ENCODE assay signal across 8 mouse cellular contexts in the genomic region with DNA sequence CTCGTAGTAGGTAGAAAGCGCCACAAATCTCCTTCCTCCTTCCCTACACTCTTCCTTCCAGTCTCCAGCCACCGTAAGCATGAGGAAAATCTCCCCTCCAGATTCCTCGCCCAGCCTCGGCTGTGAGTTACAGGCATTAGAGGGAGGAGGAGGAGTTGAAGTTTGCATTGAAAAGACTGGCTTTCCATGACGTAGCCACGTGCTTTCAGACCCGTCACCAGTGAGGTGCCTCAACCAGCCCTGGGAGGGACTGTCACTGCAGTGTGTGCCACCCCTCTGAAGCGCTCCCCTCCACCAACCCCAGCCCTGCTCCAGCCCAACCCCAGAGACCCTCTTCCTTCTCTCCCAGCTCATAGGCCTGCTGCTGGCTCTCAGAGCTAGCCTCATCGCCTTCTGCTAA. TPM values are rescaled to one million over a fixed set of nuclear protein-coding genes. Genes with fewer than 3 reads are reported as not detected.
DNase-seq lines count a peak whose midpoint lies in the region; ATAC-seq lines count a peak whose summit lies in the region.

No protein-coding gene starts in this region.

- no peaks in the 10 kb centered on the region for H3K9me3 ChIP-seq in kidney, embryonic 16.5 days (ENCODE audit: low read length)
- no peaks in the 10 kb centered on the region for H3K9me3 ChIP-seq in embryonic facial prominence, embryonic 13.5 days
- H3K9me3 ChIP-seq in hindbrain, embryonic 12.5 days (replicated peaks), result no peaks in the 10 kb centered on the region
- no peaks in the 10 kb centered on the region for H3K9me3 ChIP-seq in limb, embryonic 10.5 days (replicated peaks)

- peak overlapping the region; percentile 37 for H3K4me3 ChIP-seq in kidney, embryonic 16.5 days (ENCODE audit: low read length)
- H3K4me3 ChIP-seq in embryonic facial prominence, embryonic 13.5 days, result peak overlapping the region; percentile 40
- peak overlapping the region; percentile 47 for H3K4me3 ChIP-seq in hindbrain, embryonic 12.5 days
- H3K4me3 ChIP-seq in limb, embryonic 10.5 days, result peak overlapping the region; percentile 52

- H3K27ac ChIP-seq in kidney, embryonic 16.5 days (ENCODE audit: low read length), result no peak overlapping the region
- no peak overlapping the region for H3K27ac ChIP-seq in embryonic facial prominence, embryonic 13.5 days
- H3K27ac ChIP-seq in hindbrain, embryonic 12.5 days, result no peak overlapping the region
- H3K27ac ChIP-seq in limb, embryonic 10.5 days, result no peak overlapping the region

- peak overlapping the region; percentile 55 for H3K4me2 ChIP-seq in kidney, embryonic 16.5 days (replicated peaks; ENCODE audit: low read depth, low read length)
- peak overlapping the region; percentile 73 for H3K4me2 ChIP-seq in embryonic facial prominence, embryonic 13.5 days
- peak overlapping the region; percentile 92 for H3K4me2 ChIP-seq in hindbrain, embryonic 12.5 days (replicated peaks)

- H3K4me1 ChIP-seq in kidney, embryonic 16.5 days (ENCODE audit: insufficient read depth, low read length), result peaks cover 13% of the 10 kb centered on the region; the same call in 1 of the 2 replicates
- H3K4me1 ChIP-seq in embryonic facial prominence, embryonic 13.5 days, result peaks cover 22% of the 10 kb centered on the region; the same call in 1 of the 2 replicates
- peaks cover 14% of the 10 kb centered on the region for H3K4me1 ChIP-seq in hindbrain, embryonic 12.5 days
- peaks cover 21% of the 10 kb centered on the region for H3K4me1 ChIP-seq in limb, embryonic 10.5 days

- H3K36me3 ChIP-seq in kidney, embryonic 16.5 days (ENCODE audit: insufficient read depth, low read length), result no peaks in the 10 kb centered on the region
- H3K36me3 ChIP-seq in embryonic facial prominence, embryonic 13.5 days, result no peaks in the 10 kb centered on the region
- H3K36me3 ChIP-seq in hindbrain, embryonic 12.5 days, result no peaks in the 10 kb centered on the region
- no peaks in the 10 kb centered on the region for H3K36me3 ChIP-seq in limb, embryonic 10.5 days

- 4% methylated on average over 10 of the region's 10 CpGs for WGBS in kidney, embryonic 16.5 days
- 3% methylated on average over 10 of the region's 10 CpGs for WGBS in embryonic facial prominence, embryonic 13.5 days
- 2% methylated on average over 10 of the region's 10 CpGs for WGBS in hindbrain, embryonic 12.5 days
- 3% methylated on average over 10 of the region's 10 CpGs for WGBS in limb, embryonic 10.5 days

- ATAC-seq in kidney, embryonic 16.5 days (ENCODE audit: low FRiP score, low TSS enrichment), result peak; percentile 77; the same call in 1 of the 2 replicates
- ATAC-seq in embryonic facial prominence, embryonic 13.5 days (ENCODE audit: insufficient number of reproducible peaks, insufficient read depth, low FRiP score, low TSS enrichment, low read depth), result peak; percentile 75; the same call in 1 of the 2 replicates
- ATAC-seq in hindbrain, embryonic 12.5 days (ENCODE audit: low FRiP score), result peak; percentile 92

- H3K27me3 ChIP-seq in kidney, embryonic 16.5 days (ENCODE audit: insufficient read depth, low read length), result peaks cover 30% of the 10 kb centered on the region
- peaks cover 33% of the 10 kb centered on the region for H3K27me3 ChIP-seq in embryonic facial prominence, embryonic 13.5 days
- peaks cover 10% of the 10 kb centered on the region; the same call in 1 of the 2 replicates for H3K27me3 ChIP-seq in hindbrain, embryonic 12.5 days
- peaks cover 36% of the 10 kb centered on the region for H3K27me3 ChIP-seq in limb, embryonic 10.5 days (ENCODE audit: low read depth, poor library complexity, severe bottlenecking)

- DNase-seq in kidney, adult 8-10 months, result no peak
- peak; percentile 57 for DNase-seq in limb, embryonic 10.5 days (ENCODE audit: low spot score)
- DNase-seq in right cerebral cortex, postnatal 10 days (ENCODE audit: low spot score in 2 of 2), result peak; percentile 89 to 93
- DNase-seq in urinary bladder, postnatal 14 days (ENCODE audit: low spot score), result no peak
- DNase-seq in kidney, postnatal 14 days, result no peak

- H3K9ac ChIP-seq in kidney, embryonic 16.5 days (replicated peaks; ENCODE audit: low read length), result no peak overlapping the region
- peak overlapping the region; percentile 37 for H3K9ac ChIP-seq in embryonic facial prominence, embryonic 13.5 days
- H3K9ac ChIP-seq in hindbrain, embryonic 12.5 days, result peak overlapping the region; percentile 62

RNA-seq across cellular contexts. Expression of a gene that starts 0.5 kb away (rescaled TPM):
- polyA plus RNA-seq in kidney, embryonic 16.5 days (2015; fragmentation: Nextera tagmentation; extraction: Ambion mirVana), result 0.09 and 0.20 TPM in 2 replicates
- polyA plus RNA-seq in embryonic facial prominence, embryonic 13.5 days (2015; fragmentation: Nextera tagmentation; extraction: Ambion mirVana), result 1.1 and 1.2 TPM in 2 replicates
- polyA plus RNA-seq in hindbrain, embryonic 12.5 days (2016; fragmentation: Nextera tagmentation; extraction: Ambion mirVana), result 11.8 and 12.1 TPM in 2 replicates
- 0.18 TPM in 1 of 2 replicates, not detected in the other for polyA plus RNA-seq in limb, embryonic 10.5 days (2016; fragmentation: Nextera tagmentation; extraction: Ambion mirVana)

Comparison
In these comparisons a context has a peak if more than half of its experiments do, and no peak if none do; other contexts are left out.
1. DNase-seq: peak in limb, embryonic 10.5 days (single experiment) and right cerebral cortex, postnatal 10 days (2 of 2); none in kidney, adult 8-10 months (0 of 2), urinary bladder, postnatal 14 days (single experiment) and kidney, postnatal 14 days (single experiment).
2. Peak in every context shown above with its lines, with median percentiles within 50 percentile points of each other: ATAC-seq, H3K4me2 ChIP-seq and H3K4me3 ChIP-seq.